ENCODE assay signal across 10 mouse cellular contexts in genomic region chr13:45416621-45417057, GRCm38 (mm10). TPM values are rescaled to one million over a fixed set of nuclear protein-coding genes. Genes with fewer than 3 reads are reported as not detected.
DNase-seq lines count a peak whose midpoint lies in the region; ATAC-seq and TF ChIP-seq lines count a peak whose summit lies in the region.
"Had no signal": no experiment of that assay in that cellular context is flagged by ENCODE, and none has a peak within 500 bp of the region (broad histone marks: within the 10 kb centered on the region; RNA-seq: fewer than 3 reads in every experiment).

No protein-coding gene starts in this region.

- no peak overlapping the region for H3K27ac ChIP-seq in layer of hippocampus, adult 2 months

- H3K4me3 ChIP-seq in layer of hippocampus, adult 2 months, result no peak overlapping the region

- peak; percentile 37 for DNase-seq in retina, postnatal 1 day
- DNase-seq in retina, embryonic 14.5 days (ENCODE audit: low spot score), result no peak
- DNase-seq in mesoderm, embryonic 11.5 days (ENCODE audit: low read depth, low spot score), result peak; percentile 50
- DNase-seq in layer of hippocampus, adult 8-10 months (ENCODE audit: low spot score in 2 of 2), result no peak
- no peak for DNase-seq in layer of hippocampus, adult 2 months (ENCODE audit: low spot score in 2 of 2)
- DNase-seq: adrenal gland, adult 8-10 months; cerebellum, postnatal 10 days; kidney, adult 18-20 months had no signal

- ATAC-seq in granulocyte monocyte progenitor cell, adult 5-6 weeks (replicated peaks; ENCODE audit: poor library complexity, severe bottlenecking), result peak; percentile 27; the same call in 1 of the 2 replicates
- no peak for ATAC-seq in inflammation-experienced regulatory T-cells, adult 6 months

- TF ChIP-seq CTCF in layer of hippocampus, adult 2 months (conservative IDR thresholded peaks at IDR 0.05), result no peak

RNA-seq across cellular contexts. Expression of gene Mylip, which starts 27.1 kb away (rescaled TPM):
- total RNA-seq in granulocyte monocyte progenitor cell, adult 5-6 weeks (2014; fragmentation: Nextera tagmentation), result 13.6 and 13.7 TPM in 2 replicates
- 10.3 and 11.7 TPM in 2 replicates for total RNA-seq in granulocyte monocyte progenitor cell, adult 5-6 weeks (2017)
- total RNA-seq in layer of hippocampus, adult 8-10 months (2022), result 10 to 100 TPM; 19.9 to 29.6 (median 24.4) TPM
- 10 to 100 TPM; 18.8 to 21.0 TPM for total RNA-seq in layer of hippocampus, adult 2 months (2021)
- 10 to 100 TPM in 2 of 3 experiments, 1 to 10 TPM in 1; 9.4 to 14.9 (median 13.6) TPM for polyA plus RNA-seq in inflammation-experienced regulatory T-cells, adult 6 months (2017; shearing (Covaris generic))

Comparison
In these comparisons a context has a peak if more than half of its experiments do, and no peak if none do; other contexts are left out.
1. DNase-seq: peak in retina, postnatal 1 day (single experiment) and mesoderm, embryonic 11.5 days (single experiment); none in retina, embryonic 14.5 days (single experiment), layer of hippocampus, adult 8-10 months (0 of 2) and layer of hippocampus, adult 2 months (0 of 2).